Mouse (Mus musculus): ENCODE results near the gene Myo18a.

DNA sequence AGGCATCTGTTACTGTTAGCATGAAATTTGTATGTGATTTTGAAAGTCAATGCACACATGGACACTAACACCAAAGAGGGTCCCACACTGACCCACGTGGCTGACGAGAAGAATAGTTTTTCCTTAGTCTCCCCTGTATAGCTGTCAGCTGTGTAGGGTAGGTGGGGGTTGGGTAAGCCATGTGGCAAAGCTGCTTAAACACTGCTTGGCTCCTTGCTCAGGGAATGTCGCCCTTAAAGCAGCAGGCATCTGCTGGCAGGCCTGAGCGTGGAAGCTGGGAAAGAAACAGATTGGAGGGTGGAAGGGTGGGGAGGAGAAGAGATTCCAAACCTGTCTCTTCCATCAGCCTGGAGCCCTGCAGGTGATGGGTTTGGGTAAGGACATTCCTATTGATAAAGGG lies 108.4 kb downstream of the Myo18a start:
- no peak for TF ChIP-seq CTCF (IDR thresholded peaks at IDR 0.05)
- TF ChIP-seq EP300 (IDR thresholded peaks at IDR 0.05) = no peak

All from lung, postnatal 0 days (tissue).